Mouse (Mus musculus) kidney, embryonic 15.5 days (tissue): Measurements from ENCODE around the gene Arhgap44. TPM values are rescaled to one million over a fixed set of nuclear protein-coding genes. Genes with fewer than 3 reads are reported as not detected.

Experiments
- ATAC-seq: fragments of 200-750 bp; cut with Nextera tagmentation; replicated peaks from 2 replicates; pipeline ENCODE4 v1.8.0; 2017; ENCODE audit warnings: moderate TSS enrichment; ENCODE audit not compliant: low FRiP score
- H3K27ac ChIP-seq: fragments of 300-500 bp; sonication (generic); 2 replicates; pipeline ENCODE4 v1.5.1; 2015; ENCODE audit warnings: mild to moderate bottlenecking, inconsistent platforms
- H3K27me3 ChIP-seq: fragments of 300-500 bp; sonication (generic); 2 replicates; pipeline ENCODE4 v1.6.1; 2015; ENCODE audit warnings: inconsistent platforms
- H3K36me3 ChIP-seq: fragments of 300-500 bp; sonication (generic); 2 replicates; pipeline ENCODE4 v1.6.1; 2015; ENCODE audit warnings: inconsistent platforms
- H3K4me1 ChIP-seq: fragments of 300-500 bp; sonication (generic); 2 replicates; pipeline ENCODE4 v1.6.1; 2015; ENCODE audit warnings: inconsistent platforms
- H3K4me2 ChIP-seq: fragments of 300-500 bp; sonication (generic); 2 replicates; pipeline ENCODE4 v1.6.1; 2015; ENCODE audit warnings: moderate library complexity, mild to moderate bottlenecking, inconsistent platforms
- H3K4me3 ChIP-seq: fragments of 300-500 bp; sonication (generic); replicated peaks from 2 replicates; pipeline ENCODE4 v1.5.1; 2015; ENCODE audit warnings: mild to moderate bottlenecking, inconsistent platforms
- H3K9ac ChIP-seq: fragments of 300-500 bp; sonication (generic); 2 replicates; pipeline ENCODE4 v1.6.1; 2015; ENCODE audit warnings: mild to moderate bottlenecking, inconsistent platforms
- H3K9me3 ChIP-seq: fragments of 300-500 bp; sonication (generic); replicated peaks from 2 replicates; pipeline ENCODE4 v1.6.1; 2016; ENCODE audit warnings: inconsistent platforms
- WGBS: fragments of 180-500 bp; shearing (Covaris S2); methylation state at CpG from one replicate; pipeline ENCODE4 v1.1.7; 2015; ENCODE audit warnings: mixed read lengths; 5-methylcytosine and 5-hydroxymethylcytosine counted together
- polyA plus RNA-seq: library from polyadenylated mRNA; unstranded; fragments of >200 nt; fragmentation: Nextera tagmentation; extraction: Ambion mirVana; gene quantifications from 2 replicates; pipeline ENCODE4 v1.2.1, GENCODE M21; 2015

The Arhgap44 gene
- 7.1 and 7.4 TPM in 2 replicates for polyA plus RNA-seq

DNA sequence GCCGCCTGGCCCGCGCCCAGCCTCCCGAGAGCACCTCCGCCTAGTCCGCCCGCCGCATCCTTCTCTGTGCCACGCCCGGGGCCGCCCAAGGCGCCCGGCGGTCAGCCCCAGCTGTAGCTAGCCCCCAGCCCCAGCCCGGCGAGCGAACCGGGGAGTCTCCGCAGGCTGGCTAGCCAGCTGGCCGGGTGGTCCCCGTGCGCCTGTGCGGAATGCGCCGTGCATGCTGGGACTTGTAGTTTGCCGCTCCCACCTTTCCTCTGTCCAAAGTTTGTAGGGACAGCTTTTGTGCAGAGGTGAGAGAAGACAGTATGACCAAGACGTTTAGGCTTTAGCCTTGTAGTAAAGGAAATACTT lies at the start of gene Arhgap44:
TSS of gene Arhgap44 (minus strand) at position 195 of the 354 bp plus-strand sequence.
- Histone ChIP-seq H3K9ac (peak within 1 kb of the TSS; percentile 82), H3K27ac (no peak within 1 kb of the TSS), H3K36me3 (no peaks in the 10 kb centered on the region), H3K27me3 (peaks cover 17% of the 10 kb centered on the region; the same call in 1 of the 2 replicates), H3K9me3 (no peaks in the 10 kb centered on the region), H3K4me1 (peaks cover 12% of the 10 kb centered on the region), H3K4me3 (peak within 1 kb of the TSS; percentile 86), H3K4me2 (peak within 1 kb of the TSS; percentile 86)
- WGBS = under 1% methylated on average over 27 of the region's 27 CpGs
- ATAC-seq = peak; percentile 96

DNA sequence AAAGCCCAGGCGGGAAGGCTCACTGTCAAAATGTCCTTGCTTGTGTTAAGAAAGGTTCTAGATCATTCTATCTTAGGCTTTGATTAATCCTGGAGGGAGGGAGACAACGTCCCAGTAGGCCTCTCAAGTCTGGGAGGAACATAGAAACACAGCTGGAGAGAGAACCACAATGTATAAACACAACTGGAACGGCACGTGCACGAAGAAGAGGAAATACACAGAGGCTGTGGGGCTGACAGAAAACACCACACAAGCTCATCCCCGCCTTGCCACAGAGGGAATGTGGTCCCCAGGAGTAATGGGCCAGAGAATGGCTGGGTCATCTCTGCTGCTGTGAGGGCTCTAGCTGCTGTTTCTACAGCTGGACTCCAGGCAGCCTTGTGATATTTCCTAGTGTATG lies 48.9 kb upstream of the Arhgap44 start:
- H3K4me3 ChIP-seq = no peak overlapping the region
- H3K36me3 ChIP-seq = no peaks in the 10 kb centered on the region
- H3K9me3 ChIP-seq = no peaks in the 10 kb centered on the region
- 71% methylated on average over 6 of the region's 6 CpGs for WGBS
- H3K27ac ChIP-seq = no peak overlapping the region
- H3K4me1 ChIP-seq = no peaks in the 10 kb centered on the region
- H3K4me2 ChIP-seq = no peak overlapping the region
- H3K9ac ChIP-seq = no peak overlapping the region
- no peaks in the 10 kb centered on the region for H3K27me3 ChIP-seq
- no peak for ATAC-seq

DNA sequence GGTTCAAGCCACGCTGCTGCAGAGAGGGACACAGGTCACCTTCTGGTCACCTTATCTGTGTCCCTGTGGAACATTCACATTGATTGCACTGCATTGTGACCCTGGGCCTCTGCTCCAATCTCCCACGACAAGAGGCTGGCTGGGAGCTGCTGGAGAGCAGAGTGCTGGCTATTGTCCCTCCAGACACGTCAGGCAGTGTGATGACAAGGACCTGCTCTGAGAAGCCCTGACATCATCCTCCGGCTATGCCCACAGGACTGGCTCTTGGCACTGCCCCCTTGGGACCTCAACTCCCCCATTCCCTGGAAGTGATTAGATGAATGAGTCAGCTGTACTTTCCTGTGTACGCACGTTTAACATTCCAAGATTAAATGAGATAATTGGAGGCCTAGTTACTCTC lies 46.7 kb upstream of the Arhgap44 start:
- Histone ChIP-seq H3K4me3 (no peak overlapping the region), H3K27me3 (no peaks in the 10 kb centered on the region), H3K36me3 (no peaks in the 10 kb centered on the region), H3K9me3 (no peaks in the 10 kb centered on the region), H3K4me2 (no peak overlapping the region), H3K27ac (no peak overlapping the region), H3K9ac (no peak overlapping the region), H3K4me1 (peaks cover 6% of the 10 kb centered on the region)
- 54% methylated on average over 6 of the region's 6 CpGs for WGBS
- ATAC-seq = no peak

DNA sequence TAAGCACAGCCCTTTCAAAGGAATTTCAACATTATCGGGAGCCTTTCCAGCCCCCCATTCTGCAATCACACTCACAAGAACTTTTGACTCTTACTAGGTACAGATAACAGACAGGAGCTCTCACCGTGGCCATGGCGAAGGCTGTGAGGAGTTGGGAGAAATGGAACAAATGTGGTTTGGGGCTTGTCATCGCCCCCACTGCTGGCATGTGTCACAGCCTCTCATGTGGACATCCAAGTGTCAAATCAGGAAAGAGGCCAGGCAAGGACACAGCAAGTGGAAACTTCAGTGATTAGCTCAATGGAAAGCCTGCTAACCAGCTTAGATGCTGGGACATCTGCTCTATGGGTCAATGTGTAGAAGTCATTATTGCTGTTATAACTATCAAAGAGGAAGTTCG lies 42.5 kb upstream of the Arhgap44 start:
- no peak for ATAC-seq
- 67% methylated on average over 5 of the region's 5 CpGs for whole genome bisulfite sequencing
- Histone ChIP-seq H3K27me3 (no peaks in the 10 kb centered on the region), H3K36me3 (no peaks in the 10 kb centered on the region), H3K4me2 (no peak overlapping the region), H3K9me3 (no peaks in the 10 kb centered on the region), H3K9ac (no peak overlapping the region), H3K4me1 (peaks cover 10% of the 10 kb centered on the region), H3K4me3 (no peak overlapping the region), H3K27ac (no peak overlapping the region)

DNA sequence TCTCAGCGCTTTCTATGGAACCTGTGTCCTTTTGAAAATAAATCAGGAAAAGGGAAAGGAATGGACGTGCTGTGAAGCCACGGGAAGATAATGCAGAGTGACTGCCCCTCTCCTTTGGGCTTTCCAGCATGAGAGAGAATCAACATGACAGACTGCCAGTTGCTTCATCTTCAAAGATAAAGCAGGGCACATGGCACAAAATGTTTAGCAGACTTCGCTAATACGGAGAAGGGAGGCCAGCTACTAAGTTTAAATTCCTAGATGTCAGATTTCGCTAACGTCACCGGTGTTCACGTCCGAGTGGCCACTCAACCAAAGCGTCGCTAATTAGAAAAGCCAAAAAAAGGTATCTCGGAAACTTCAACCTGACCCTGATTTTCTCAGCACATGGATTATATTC lies 41.9 kb upstream of the Arhgap44 start:
- H3K4me1 ChIP-seq = peaks cover 10% of the 10 kb centered on the region
- no peaks in the 10 kb centered on the region for H3K27me3 ChIP-seq
- no peak overlapping the region for H3K27ac ChIP-seq
- 56% methylated on average over 13 of the region's 13 CpGs for WGBS
- no peak for ATAC-seq
- H3K36me3 ChIP-seq = no peaks in the 10 kb centered on the region
- no peaks in the 10 kb centered on the region for H3K9me3 ChIP-seq
- H3K9ac ChIP-seq = no peak overlapping the region
- no peak overlapping the region for H3K4me2 ChIP-seq
- H3K4me3 ChIP-seq = no peak overlapping the region

DNA sequence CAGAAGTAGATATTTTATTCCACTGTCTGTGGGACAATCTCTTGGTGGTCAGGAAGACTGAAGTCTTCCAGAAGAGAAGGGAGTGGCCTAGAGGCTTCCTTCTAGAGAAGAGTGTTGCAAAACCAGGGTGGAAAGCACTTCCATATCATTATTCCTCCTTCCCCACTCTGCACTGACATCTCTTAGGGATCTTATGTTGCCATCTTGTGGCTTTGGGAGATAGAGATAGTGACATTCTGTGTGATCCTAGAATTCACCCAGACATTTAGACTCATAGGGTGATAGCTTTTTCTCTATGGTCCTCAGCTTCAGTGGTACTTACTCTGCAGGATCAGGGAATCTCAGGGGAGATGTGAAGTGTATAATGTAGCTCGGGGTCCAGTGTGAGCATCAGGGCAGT lies 40.3 kb upstream of the Arhgap44 start:
- Histone ChIP-seq H3K36me3 (no peaks in the 10 kb centered on the region), H3K9ac (no peak overlapping the region), H3K4me3 (no peak overlapping the region), H3K27me3 (no peaks in the 10 kb centered on the region), H3K27ac (no peak overlapping the region), H3K4me1 (peaks cover 10% of the 10 kb centered on the region), H3K4me2 (no peak overlapping the region), H3K9me3 (no peaks in the 10 kb centered on the region)
- ATAC-seq = no peak
- WGBS = 74% methylated on average over 1 of the region's 1 CpGs

DNA sequence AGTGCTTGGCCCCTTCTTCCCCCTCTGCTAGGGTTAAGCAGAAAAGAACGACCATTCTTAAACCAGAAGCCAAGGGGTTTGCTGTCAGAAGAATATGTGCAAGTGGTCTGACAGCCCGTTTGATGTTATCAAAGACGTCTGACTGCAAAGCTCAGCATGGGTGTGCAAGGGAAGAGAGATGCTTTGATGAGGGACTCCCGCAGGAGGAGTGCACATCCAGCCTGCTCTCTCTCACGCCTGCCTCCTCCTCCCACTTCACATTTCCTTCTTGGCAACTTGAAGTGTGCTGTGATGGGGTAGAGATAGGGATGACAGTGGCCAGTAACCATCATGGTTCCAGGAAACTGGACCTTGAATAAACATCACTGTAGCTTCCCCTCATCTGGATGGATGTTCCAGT lies 39.5 kb upstream of the Arhgap44 start:
- WGBS = 48% methylated on average over 5 of the region's 5 CpGs
- Histone ChIP-seq H3K27me3 (no peaks in the 10 kb centered on the region), H3K36me3 (no peaks in the 10 kb centered on the region), H3K4me3 (no peak overlapping the region), H3K27ac (no peak overlapping the region), H3K9me3 (no peaks in the 10 kb centered on the region), H3K4me2 (no peak overlapping the region), H3K4me1 (peaks cover 10% of the 10 kb centered on the region), H3K9ac (no peak overlapping the region)
- no peak for ATAC-seq

DNA sequence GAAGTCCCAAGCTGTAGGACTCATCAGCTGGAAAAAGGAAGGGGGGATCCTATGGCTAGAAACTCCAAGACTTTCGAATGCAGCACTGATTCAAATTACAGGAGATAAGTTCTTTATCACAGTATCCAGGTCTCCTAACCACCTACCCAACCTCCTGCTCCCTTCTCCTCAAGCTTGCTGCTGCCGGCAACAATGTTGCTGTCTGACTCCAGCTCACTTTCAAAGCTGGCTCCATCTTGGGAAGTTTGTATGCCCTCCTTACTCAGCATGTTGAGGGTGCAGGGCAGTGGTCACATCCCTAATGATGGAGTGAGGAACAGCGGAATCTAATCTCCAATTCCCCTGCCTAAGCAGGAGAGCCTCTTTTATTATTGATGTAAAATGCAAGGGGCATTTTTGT lies 35.3 kb upstream of the Arhgap44 start:
- Histone ChIP-seq H3K36me3 (no peaks in the 10 kb centered on the region), H3K27ac (no peak overlapping the region), H3K4me3 (no peak overlapping the region), H3K9ac (no peak overlapping the region), H3K27me3 (no peaks in the 10 kb centered on the region), H3K4me1 (peaks cover 6% of the 10 kb centered on the region; the same call in 1 of the 2 replicates), H3K4me2 (no peak overlapping the region), H3K9me3 (no peaks in the 10 kb centered on the region)
- no peak for ATAC-seq
- 90% methylated on average over 3 of the region's 3 CpGs for WGBS

DNA sequence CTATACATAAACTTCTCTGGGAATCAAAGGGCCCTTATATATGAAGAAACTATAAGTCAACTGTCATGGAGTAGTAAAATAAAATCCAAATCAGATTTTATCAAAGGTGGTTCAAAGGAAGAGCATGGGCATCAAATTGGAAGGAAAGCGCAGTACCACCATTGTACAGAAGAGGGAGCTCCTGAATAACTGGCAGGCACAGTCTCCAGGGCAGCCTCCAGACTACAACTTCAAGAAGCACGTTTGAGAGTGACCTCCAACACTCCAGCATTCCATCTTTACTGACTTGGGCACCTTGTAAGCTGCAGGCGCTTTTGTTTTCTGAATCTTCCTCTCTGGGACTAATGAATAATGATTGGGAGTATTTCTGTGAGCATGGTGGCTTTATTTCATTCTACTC lies 34.5 kb upstream of the Arhgap44 start:
- WGBS = 4% methylated on average over 3 of the region's 3 CpGs
- no peak overlapping the region for H3K27ac ChIP-seq
- H3K36me3 ChIP-seq = no peaks in the 10 kb centered on the region
- no peak overlapping the region for H3K4me3 ChIP-seq
- no peaks in the 10 kb centered on the region for H3K27me3 ChIP-seq
- no peak overlapping the region for H3K4me2 ChIP-seq
- H3K9ac ChIP-seq = no peak overlapping the region
- peaks cover 6% of the 10 kb centered on the region; the same call in 1 of the 2 replicates for H3K4me1 ChIP-seq
- ATAC-seq = no peak
- no peaks in the 10 kb centered on the region for H3K9me3 ChIP-seq

DNA sequence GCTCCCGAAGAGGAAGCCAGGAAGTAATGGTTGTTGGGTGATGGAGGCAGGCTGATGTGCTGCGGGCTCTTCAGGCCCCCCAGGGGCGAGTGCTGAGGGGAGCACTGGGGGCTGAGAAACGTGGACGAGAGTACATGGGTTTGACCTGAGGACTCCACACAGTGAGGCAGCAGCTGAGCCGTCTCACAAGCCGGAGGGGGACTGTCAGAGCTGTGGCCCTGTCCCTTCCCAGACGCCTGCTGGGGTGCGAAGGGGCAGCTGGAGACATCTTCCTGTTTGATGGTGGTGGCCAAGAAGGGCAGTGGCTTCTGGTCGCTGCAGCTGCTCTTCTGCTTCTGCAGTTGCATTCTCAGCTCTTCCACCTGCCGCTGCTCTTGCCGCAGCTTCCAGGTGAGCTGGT lies 24.2 kb upstream of the Arhgap44 start:
- no peaks in the 10 kb centered on the region for H3K9me3 ChIP-seq
- H3K4me3 ChIP-seq = no peak overlapping the region
- no peak overlapping the region for H3K4me2 ChIP-seq
- no peak for ATAC-seq
- H3K36me3 ChIP-seq = no peaks in the 10 kb centered on the region
- H3K4me1 ChIP-seq = no peaks in the 10 kb centered on the region
- H3K27ac ChIP-seq = no peak overlapping the region
- 82% methylated on average over 12 of the region's 12 CpGs for WGBS
- H3K9ac ChIP-seq = no peak overlapping the region
- H3K27me3 ChIP-seq = no peaks in the 10 kb centered on the region

DNA sequence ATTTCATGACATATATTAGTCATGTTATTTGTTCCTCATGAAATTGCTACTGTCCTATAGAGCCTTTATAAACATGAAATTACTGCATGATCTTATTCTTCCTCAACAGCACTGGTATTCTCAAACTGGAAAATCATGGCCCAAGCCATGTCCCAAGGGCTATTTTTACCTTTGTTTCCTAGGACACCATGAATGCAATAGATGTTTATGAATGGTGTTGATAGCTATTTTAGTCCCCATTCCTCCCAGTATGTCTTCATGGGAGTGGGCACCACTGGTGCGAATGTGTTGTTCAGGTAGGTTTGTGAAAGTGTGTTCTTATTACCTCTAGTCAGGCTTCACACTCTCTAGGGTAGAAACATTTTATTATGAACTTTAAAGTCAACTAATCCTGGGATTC lies 22.4 kb upstream of the Arhgap44 start:
- no peak for ATAC-seq
- 79% methylated on average over 1 of the region's 1 CpGs for WGBS
- Histone ChIP-seq H3K4me2 (no peak overlapping the region), H3K4me3 (no peak overlapping the region), H3K27me3 (no peaks in the 10 kb centered on the region), H3K27ac (no peak overlapping the region), H3K9me3 (no peaks in the 10 kb centered on the region), H3K4me1 (no peaks in the 10 kb centered on the region), H3K9ac (no peak overlapping the region), H3K36me3 (no peaks in the 10 kb centered on the region)

DNA sequence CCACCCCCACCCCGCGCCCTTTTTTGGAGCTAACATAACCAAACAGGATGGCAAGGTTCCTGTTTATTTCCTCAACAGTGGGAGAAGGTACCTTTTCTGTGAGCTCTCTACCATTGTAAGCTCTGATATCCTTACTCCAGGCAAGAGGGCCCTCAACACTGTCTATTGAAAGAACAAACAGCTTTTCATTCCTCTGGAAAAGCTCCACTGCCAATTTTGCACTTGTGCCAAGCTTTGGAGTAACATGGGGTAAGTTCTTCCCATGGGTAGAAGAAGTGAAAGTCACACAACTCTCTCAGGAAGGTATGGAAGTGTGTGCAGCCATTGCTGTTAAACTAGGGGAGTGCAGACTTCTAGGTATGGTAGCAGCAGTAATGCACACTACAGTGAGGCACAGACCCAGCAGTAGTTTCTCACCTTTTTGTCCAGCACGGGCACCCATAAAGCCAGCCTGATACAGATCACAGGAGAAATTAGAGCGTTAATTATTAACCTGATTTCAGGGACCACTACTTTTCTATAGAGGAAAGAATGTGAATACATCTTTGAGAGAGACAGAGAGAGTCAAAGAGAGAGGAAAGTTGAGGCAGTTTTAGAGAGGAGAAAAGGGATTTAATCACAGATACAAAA lies 7.5 kb upstream of the Arhgap44 start:
- ATAC-seq = 0 out of 2 replicates have a peak, but pooled peaks have one; percentile 40
- 80% methylated on average over 4 of the region's 4 CpGs for whole genome bisulfite sequencing
- H3K4me3 ChIP-seq = no peak overlapping the region
- no peaks in the 10 kb centered on the region for H3K9me3 ChIP-seq
- no peak overlapping the region for H3K4me2 ChIP-seq
- H3K9ac ChIP-seq = no peak overlapping the region
- no peaks in the 10 kb centered on the region for H3K36me3 ChIP-seq
- H3K4me1 ChIP-seq = 0 out of 2 replicates have a peak, but pooled peaks cover 2% of the 10 kb centered on the region
- peak overlapping the region; percentile 62; the same call in 1 of the 2 replicates for H3K27ac ChIP-seq
- H3K27me3 ChIP-seq = 0 out of 2 replicates have a peak, but pooled peaks cover 8% of the 10 kb centered on the region
